Mouse (Mus musculus) G1E (cell line): ENCODE results near the gene Kmt5c.

Experiments
- CTCF ChIP-seq: IDR thresholded peaks from 2 replicates; pipeline ENCODE4 v1.5.1; 2012; ENCODE audit warnings: low read depth, low read length, inconsistent platforms, mixed read lengths
- GATA1 ChIP-seq: IDR thresholded peaks from 2 replicates; pipeline ENCODE4 v1.6.1; 2012; ENCODE audit warnings: borderline replicate concordance, low read length, inconsistent platforms, mixed read lengths
- GATA2 ChIP-seq: IDR thresholded peaks from 2 replicates; pipeline ENCODE4 v1.6.1; 2012; ENCODE audit warnings: low read depth, low read length, inconsistent platforms, borderline replicate concordance
- POLR2AphosphoS5 ChIP-seq: IDR thresholded peaks from 2 replicates; pipeline ENCODE4 v1.6.1; 2012; ENCODE audit warnings: low read depth, low read length, inconsistent platforms; ENCODE audit not compliant: insufficient replicate concordance
- TAL1 ChIP-seq: conservative IDR thresholded peaks from 2 replicates; pipeline ENCODE4 v1.6.1; 2012; ENCODE audit warnings: low read depth, low read length, inconsistent platforms, mixed read lengths

DNA sequence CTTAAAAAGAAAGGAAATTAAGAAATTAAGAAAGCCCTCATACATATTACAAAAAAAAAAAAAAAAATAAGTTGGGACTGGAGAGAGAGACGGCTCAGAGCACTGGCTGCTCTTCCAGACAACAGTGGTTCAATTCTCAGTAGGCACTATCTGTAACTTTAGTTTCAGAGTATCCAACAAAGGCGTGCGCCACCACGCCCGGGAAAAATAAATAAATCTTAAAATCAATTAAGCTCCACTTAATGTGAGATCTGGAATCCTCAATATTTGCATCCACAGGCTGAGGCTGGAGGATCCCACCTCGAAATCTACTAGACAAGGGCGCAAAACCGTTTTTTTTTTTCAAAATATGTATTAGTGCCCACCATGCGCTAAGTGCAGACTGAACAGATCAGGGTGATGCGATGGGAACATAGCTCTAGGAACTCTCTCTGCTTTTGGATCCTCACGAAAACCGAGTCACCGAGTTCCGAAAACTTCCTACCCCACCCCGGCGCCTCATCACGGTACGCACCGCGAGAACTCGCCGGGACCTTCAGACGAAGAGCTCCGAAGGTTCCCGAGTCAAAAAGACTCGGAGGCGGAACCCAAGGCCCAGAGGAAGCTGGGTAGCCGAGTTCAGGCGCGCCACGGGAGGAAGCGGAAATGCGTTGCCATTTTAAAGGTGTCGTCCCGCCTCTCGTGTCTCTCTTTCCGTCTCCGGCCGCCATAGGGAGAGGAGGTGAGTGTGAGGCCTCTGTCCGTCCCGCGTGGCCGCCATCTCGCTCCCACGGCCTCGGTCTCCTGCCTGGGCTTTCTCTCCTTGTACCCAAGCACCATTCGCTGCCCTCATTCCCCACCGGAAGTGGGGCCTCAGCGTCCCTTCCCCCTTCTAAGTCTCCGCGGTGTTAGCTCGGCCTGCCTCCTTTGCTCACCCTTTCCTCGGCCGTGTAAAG lies 52.6 kb downstream of the Kmt5c start, which contains the start of gene Rpl28:
- no peak for TF ChIP-seq CTCF
- no peak for TF ChIP-seq TAL1
- TF ChIP-seq GATA1, result no peak
- TF ChIP-seq GATA2, result no peak
- TF ChIP-seq POLR2AphosphoS5, result peak; percentile 93
